Mouse (Mus musculus): ENCODE results near the gene Lman1l.

DNA sequence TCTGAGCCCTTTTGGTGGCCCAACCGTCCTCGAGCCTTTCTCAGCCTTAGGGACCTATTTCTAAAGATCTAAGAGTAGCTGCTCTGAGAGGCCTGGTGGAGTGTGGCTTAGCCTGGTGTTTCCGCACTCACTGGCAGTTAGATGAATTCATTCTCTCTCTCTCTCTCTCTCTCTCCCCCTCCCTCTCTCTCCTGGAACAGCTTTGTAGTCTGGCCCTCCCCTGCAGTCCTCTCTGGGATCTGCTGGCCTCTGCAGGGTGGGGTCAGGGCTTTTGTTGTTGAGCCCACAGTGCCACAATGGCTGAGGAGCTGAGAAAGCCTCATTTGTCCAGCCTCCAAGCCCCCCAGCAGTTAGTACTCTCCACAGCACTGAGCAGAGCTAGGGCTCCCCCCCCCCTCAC lies 32.3 kb upstream of the Lman1l start:
- TF ChIP-seq CTCF (IDR thresholded peaks at IDR 0.05; ENCODE audit: control insufficient read depth, insufficient read depth, low read length) (no peak), POLR2A (IDR thresholded peaks at IDR 0.05; ENCODE audit: borderline replicate concordance, control insufficient read depth, low read depth, low read length) (no peak)
